Mouse (Mus musculus): ENCODE data around the gene Gpr15. TPM values are rescaled to one million over a fixed set of nuclear protein-coding genes. Genes with fewer than 3 reads are reported as not detected.

Gene Gpr15
- polyA plus RNA-seq, 2 experiments, result 0.07 to 0.14 TPM

- ATAC-seq (ENCODE audit: insufficient read depth) (no peak), DNase-seq (ENCODE audit: low read depth in 3 of 3, low spot score in 3 of 3) (no peak)
- WGBS (ENCODE audit: insufficient replicate concordance), result 89% methylated on average over 15 of the region's 15 CpGs
- H3K27me3 ChIP-seq (ENCODE audit: control insufficient read depth, insufficient read depth, low read length), result no peaks in the 10 kb centered on the region
- H3K4me3 ChIP-seq (ENCODE audit: insufficient read depth in 1 of 2, low read depth in 2 of 2, low read length in 2 of 2), result peak overlapping the region; percentile 97
- no peaks in the 10 kb centered on the region for H3K9me3 ChIP-seq (ENCODE audit: control insufficient read depth, low read length)
- H3K4me1 ChIP-seq (replicated peaks; ENCODE audit: control insufficient read depth in 2 of 2, insufficient read depth in 2 of 2, low read length in 1 of 2), result peaks cover 35 to 38% of the 10 kb centered on the region in 2 experiments
- peaks cover 80% of the 10 kb centered on the region for H3K36me3 ChIP-seq (replicated peaks; ENCODE audit: control insufficient read depth, insufficient read depth, low read depth)
- TF ChIP-seq CTCF (IDR thresholded peaks at IDR 0.05; ENCODE audit: low read depth), result no peak
- no peak for TF ChIP-seq EP300 (IDR thresholded peaks at IDR 0.05; ENCODE audit: low read depth)
- H3K27ac ChIP-seq, result peak overlapping the region; percentile 99
- peak overlapping the region; percentile 100 for H3K9ac ChIP-seq (replicated peaks)
- H3K4me2 ChIP-seq (ENCODE audit: low read depth), result peak overlapping the region; percentile 84
These were observed 45.0 kb downstream of the Gpr15 start for GRCm38 (mm10) chr16:58673811-58674410.

GRCm38 (mm10) chr16:58672396-58672795 is 46.5 kb downstream of the Gpr15 start:
- Histone ChIP-seq H3K4me1 (replicated peaks; ENCODE audit: control insufficient read depth in 2 of 2, insufficient read depth in 2 of 2, low read length in 1 of 2) (peaks cover 40 to 49% of the 10 kb centered on the region in 2 experiments), H3K27me3 (ENCODE audit: control insufficient read depth, insufficient read depth, low read length) (no peaks in the 10 kb centered on the region), H3K4me2 (ENCODE audit: low read depth) (peak overlapping the region; percentile 84), H3K27ac (peak overlapping the region; percentile 99), H3K9me3 (ENCODE audit: control insufficient read depth, low read length) (no peaks in the 10 kb centered on the region), H3K36me3 (replicated peaks; ENCODE audit: control insufficient read depth, insufficient read depth, low read depth) (peaks cover 65% of the 10 kb centered on the region), H3K9ac (replicated peaks) (peak overlapping the region; percentile 100), H3K4me3 (ENCODE audit: insufficient read depth in 1 of 2, low read depth in 2 of 2, low read length in 2 of 2) (peak overlapping the region; percentile 97)
- WGBS (ENCODE audit: insufficient replicate concordance), result 41% methylated on average over 13 of the region's 13 CpGs
- ATAC-seq (ENCODE audit: insufficient read depth), result no peak
- no peak for DNase-seq (ENCODE audit: low read depth in 3 of 3, low spot score in 3 of 3)
- no peak for TF ChIP-seq CTCF (IDR thresholded peaks at IDR 0.05; ENCODE audit: low read depth)
- no peak for TF ChIP-seq EP300 (IDR thresholded peaks at IDR 0.05; ENCODE audit: low read depth)

GRCm38 (mm10) chr16:58671212-58671985 is 47.5 kb downstream of the Gpr15 start:
- Histone ChIP-seq H3K27me3 (ENCODE audit: control insufficient read depth, insufficient read depth, low read length) (no peaks in the 10 kb centered on the region), H3K4me1 (replicated peaks; ENCODE audit: control insufficient read depth in 2 of 2, insufficient read depth in 2 of 2, low read length in 1 of 2) (peaks cover 45 to 49% of the 10 kb centered on the region in 2 experiments), H3K9me3 (ENCODE audit: control insufficient read depth, low read length) (no peaks in the 10 kb centered on the region), H3K4me3 (ENCODE audit: insufficient read depth in 1 of 2, low read depth in 2 of 2, low read length in 2 of 2) (peak overlapping the region; percentile 97), H3K9ac (replicated peaks) (peak overlapping the region; percentile 100), H3K4me2 (ENCODE audit: low read depth) (peak overlapping the region; percentile 84), H3K36me3 (replicated peaks; ENCODE audit: control insufficient read depth, insufficient read depth, low read depth) (peaks cover 55% of the 10 kb centered on the region), H3K27ac (peak overlapping the region; percentile 99)
- 20% methylated on average over 8 of the region's 8 CpGs for whole genome bisulfite sequencing (ENCODE audit: insufficient replicate concordance)
- TF ChIP-seq EP300 (IDR thresholded peaks at IDR 0.05; ENCODE audit: low read depth), result no peak
- DNase-seq (ENCODE audit: low read depth in 3 of 3, low spot score in 3 of 3) (no peak), ATAC-seq (ENCODE audit: insufficient read depth) (no peak)

DNA sequence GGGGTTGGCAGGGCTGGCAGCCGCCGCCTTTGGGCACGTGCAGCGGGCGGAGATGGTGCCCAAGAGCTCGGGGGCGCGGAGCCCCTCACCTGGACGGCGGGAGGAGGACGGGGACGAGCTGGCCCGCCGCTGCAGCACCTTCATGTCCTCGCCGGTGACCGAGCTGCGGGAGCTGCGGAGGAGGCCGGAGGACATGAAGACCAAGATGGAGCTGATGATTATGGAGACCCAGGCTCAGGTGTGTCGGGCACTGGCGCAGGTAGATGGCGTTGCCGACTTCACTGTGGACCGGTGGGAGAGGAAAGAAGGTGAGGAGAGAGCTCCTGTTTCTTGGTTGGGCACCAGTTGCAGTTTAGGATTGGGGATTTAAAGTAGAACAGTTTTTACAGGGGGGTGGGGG is 48.2 kb downstream of the Gpr15 start:
- peaks cover 47% of the 10 kb centered on the region in 2 experiments for H3K4me1 ChIP-seq (replicated peaks; ENCODE audit: control insufficient read depth in 2 of 2, insufficient read depth in 2 of 2, low read length in 1 of 2)
- H3K27ac ChIP-seq, result peak overlapping the region; percentile 99
- H3K36me3 ChIP-seq (replicated peaks; ENCODE audit: control insufficient read depth, insufficient read depth, low read depth), result peaks cover 48% of the 10 kb centered on the region
- H3K4me2 ChIP-seq (ENCODE audit: low read depth), result peak overlapping the region; percentile 84
- H3K4me3 ChIP-seq (ENCODE audit: insufficient read depth in 1 of 2, low read depth in 2 of 2, low read length in 2 of 2), result peak overlapping the region; percentile 97
- under 1% methylated on average over 25 of the region's 25 CpGs for WGBS (ENCODE audit: insufficient replicate concordance)
- H3K27me3 ChIP-seq (ENCODE audit: control insufficient read depth, insufficient read depth, low read length), result no peaks in the 10 kb centered on the region
- TF ChIP-seq EP300 (IDR thresholded peaks at IDR 0.05; ENCODE audit: low read depth), result no peak
- TF ChIP-seq CTCF (IDR thresholded peaks at IDR 0.05; ENCODE audit: low read depth), result 0 out of 2 replicates have a peak, but pooled peaks have one; percentile 8
- DNase-seq (ENCODE audit: low read depth in 3 of 3, low spot score in 3 of 3), result no peak
- peak overlapping the region; percentile 100 for H3K9ac ChIP-seq (replicated peaks)
- no peak for ATAC-seq (ENCODE audit: insufficient read depth)
- no peaks in the 10 kb centered on the region for H3K9me3 ChIP-seq (ENCODE audit: control insufficient read depth, low read length)

All from liver, embryonic 14.5 days (tissue).